Mouse (Mus musculus): Measurements from ENCODE around the gene Gm4969.

DNA sequence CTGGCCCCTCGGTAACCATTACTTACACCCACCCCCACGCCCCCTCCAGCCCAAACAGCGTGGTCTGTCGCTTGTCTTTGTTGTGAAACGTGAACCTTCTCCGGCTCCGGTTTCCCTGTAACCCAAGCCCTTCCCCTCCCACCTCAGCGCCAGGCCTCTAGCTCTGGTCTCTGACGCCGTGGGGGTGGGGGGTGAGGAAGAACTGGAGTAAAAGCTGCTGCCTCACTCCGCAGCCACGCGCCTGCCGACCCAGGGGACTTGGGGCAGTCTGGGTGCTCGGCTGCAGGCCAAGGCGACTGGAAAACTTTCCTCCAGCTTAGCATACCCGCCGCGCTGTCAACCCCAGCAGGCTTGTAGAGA is 22.4 kb downstream of the Gm4969 start:
- TF ChIP-seq CTCF (IDR thresholded peaks at IDR 0.05; ENCODE audit: extremely low read depth, insufficient read depth, low read length): no peak
- TF ChIP-seq POLR2A (IDR thresholded peaks at IDR 0.05; ENCODE audit: extremely low read depth, insufficient read depth, low read length): no peak

Data from cortical plate, adult 2 months (tissue).